Mouse (Mus musculus): ENCODE data around the gene Ablim1.

GRCm38 (mm10) chr19:57264296-57264947 lies 50.3 kb downstream of the Ablim1 start:
- TF ChIP-seq POLR2A (IDR thresholded peaks at IDR 0.05; ENCODE audit: insufficient read depth, low read depth, low read length) (no peak; the same call in 1 of the 2 replicates), CTCF (IDR thresholded peaks at IDR 0.05) (no peak), EP300 (IDR thresholded peaks at IDR 0.05; ENCODE audit: insufficient read depth, low read depth, low read length) (0 out of 2 replicates have a peak, but pooled peaks have one; percentile 80)

Data from heart, adult 2 months (tissue).